Mouse (Mus musculus) hindbrain, embryonic 10.5 days (tissue): ENCODE data around the gene Sec62. TPM values are rescaled to one million over a fixed set of nuclear protein-coding genes. Genes with fewer than 3 reads are reported as not detected.
A peak's percentile ranks its signal among the peaks of the same experiment; 100 is the strongest.

Experiments used
- DNase-seq: peaks from one replicate; pipeline ENCODE4 v3.0.0-alpha.2; 2017; ENCODE audit warnings: low spot score
- H3K27ac ChIP-seq: fragments of 300-500 bp; sonication (generic); 2 replicates; pipeline ENCODE4 v1.5.1; 2016; ENCODE audit warnings: mild to moderate bottlenecking, moderate library complexity
- H3K27me3 ChIP-seq: fragments of 300-500 bp; sonication (generic); 2 replicates; pipeline ENCODE4 v1.6.1; 2016; ENCODE audit warnings: mild to moderate bottlenecking; ENCODE audit not compliant: poor library complexity, insufficient read depth, severe bottlenecking
- H3K36me3 ChIP-seq: fragments of 300-500 bp; sonication (generic); 2 replicates; pipeline ENCODE4 v1.6.1; 2016; ENCODE audit warnings: mild to moderate bottlenecking, moderate library complexity
- H3K4me1 ChIP-seq: fragments of 300-500 bp; sonication (generic); replicated peaks from 2 replicates; pipeline ENCODE4 v1.6.1; 2016; ENCODE audit warnings: mild to moderate bottlenecking
- H3K4me3 ChIP-seq: fragments of 300-500 bp; sonication (generic); 2 replicates; pipeline ENCODE4 v1.5.1; 2016; ENCODE audit warnings: mild to moderate bottlenecking, moderate library complexity
- H3K9me3 ChIP-seq: fragments of 300-500 bp; sonication (generic); 2 replicates; pipeline ENCODE4 v1.6.1; 2016; ENCODE audit warnings: mild to moderate bottlenecking, moderate library complexity
- WGBS: fragments of 180-500 bp; shearing (Covaris S2); methylation state at CpG from one replicate; pipeline ENCODE4 v1.1.7; 2016; 5-methylcytosine and 5-hydroxymethylcytosine counted together
- polyA plus RNA-seq: library from polyadenylated mRNA; unstranded; fragments of >200 nt; fragmentation: Nextera tagmentation; extraction: Ambion mirVana; gene quantifications from 2 replicates; pipeline ENCODE4 v1.2.1, GENCODE M21; 2016

Sec62 gene
- polyA plus RNA-seq, 1 experiment from 2014 or later, result 40.4 TPM

DNA sequence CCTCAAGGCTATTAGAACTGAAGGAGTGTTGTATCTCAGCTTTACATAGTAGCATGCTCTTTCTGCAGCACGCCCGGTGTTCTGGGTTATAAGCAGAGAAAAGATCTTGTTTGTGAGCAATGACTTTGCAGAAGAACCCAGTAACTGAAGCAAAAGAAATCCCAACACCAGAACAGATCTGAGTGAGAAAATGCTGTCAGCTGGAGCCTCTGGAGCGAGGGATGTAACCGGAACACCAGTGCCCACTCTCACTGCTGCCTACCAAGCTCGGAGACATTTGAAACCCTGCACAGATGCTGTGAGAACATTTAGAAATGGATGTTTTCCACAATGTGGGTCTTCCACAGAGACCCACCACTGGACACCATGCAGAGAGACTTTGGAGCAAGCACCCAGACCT is 18.0 kb upstream of the Sec62 start:
- Histone ChIP-seq H3K9me3 (no peaks in the 10 kb centered on the region), H3K4me3 (no peak overlapping the region), H3K27ac (no peak overlapping the region), H3K27me3 (no peaks in the 10 kb centered on the region), H3K4me1 (peaks cover 2% of the 10 kb centered on the region; the same call in 1 of the 2 replicates), H3K36me3 (no peaks in the 10 kb centered on the region)
- WGBS, result 87% methylated on average over 5 of the region's 5 CpGs
- no peak for DNase-seq

DNA sequence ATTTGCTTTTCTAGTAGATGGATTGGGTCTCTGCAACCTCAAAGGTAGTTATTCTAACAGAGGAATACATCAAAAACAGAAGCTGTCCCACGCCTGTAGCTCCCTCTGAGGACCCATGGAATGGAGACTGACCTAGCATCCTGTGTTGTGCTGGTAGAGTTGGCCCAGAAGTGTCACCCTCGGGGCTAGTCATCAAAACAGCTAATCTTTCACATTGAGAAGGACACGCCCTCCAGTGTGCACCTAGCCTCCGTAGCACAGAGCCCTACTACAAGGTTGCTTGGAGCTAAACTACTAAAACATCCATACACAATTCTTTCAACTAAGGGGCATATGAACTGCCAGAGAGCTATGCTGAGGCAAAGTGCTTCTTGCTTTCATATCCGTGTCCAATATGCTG is 14.7 kb upstream of the Sec62 start:
- Histone ChIP-seq H3K9me3 (no peaks in the 10 kb centered on the region), H3K27me3 (no peaks in the 10 kb centered on the region), H3K4me3 (no peak overlapping the region), H3K27ac (no peak overlapping the region), H3K4me1 (no peaks in the 10 kb centered on the region), H3K36me3 (no peaks in the 10 kb centered on the region)
- 79% methylated on average over 5 of the region's 5 CpGs for WGBS
- no peak for DNase-seq

DNA sequence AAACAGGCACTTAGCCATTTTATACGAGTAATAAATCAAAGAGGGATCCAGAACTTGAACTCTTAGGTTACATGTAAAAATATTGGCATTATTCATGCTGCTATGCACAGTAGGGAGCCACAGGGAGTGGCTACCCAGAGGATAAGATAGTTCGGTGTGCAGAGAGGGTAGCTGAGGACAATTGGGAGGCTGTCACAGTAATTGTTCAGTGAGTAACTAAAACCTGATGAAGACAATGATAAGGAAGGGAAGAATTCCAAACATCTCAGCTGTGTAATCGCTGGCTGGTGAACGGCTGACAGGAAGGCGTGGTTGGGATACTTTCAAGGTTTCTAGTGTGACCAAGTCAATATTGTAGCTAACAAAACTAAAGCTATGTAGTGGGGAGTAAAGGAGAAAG is 4.1 kb upstream of the Sec62 start:
- no peak overlapping the region for H3K4me3 ChIP-seq
- peaks cover 10% of the 10 kb centered on the region for H3K4me1 ChIP-seq
- no peaks in the 10 kb centered on the region for H3K27me3 ChIP-seq
- 14% methylated on average over 5 of the region's 5 CpGs for WGBS
- no peak for DNase-seq
- no peaks in the 10 kb centered on the region for H3K36me3 ChIP-seq
- no peak overlapping the region for H3K27ac ChIP-seq
- no peaks in the 10 kb centered on the region for H3K9me3 ChIP-seq

DNA sequence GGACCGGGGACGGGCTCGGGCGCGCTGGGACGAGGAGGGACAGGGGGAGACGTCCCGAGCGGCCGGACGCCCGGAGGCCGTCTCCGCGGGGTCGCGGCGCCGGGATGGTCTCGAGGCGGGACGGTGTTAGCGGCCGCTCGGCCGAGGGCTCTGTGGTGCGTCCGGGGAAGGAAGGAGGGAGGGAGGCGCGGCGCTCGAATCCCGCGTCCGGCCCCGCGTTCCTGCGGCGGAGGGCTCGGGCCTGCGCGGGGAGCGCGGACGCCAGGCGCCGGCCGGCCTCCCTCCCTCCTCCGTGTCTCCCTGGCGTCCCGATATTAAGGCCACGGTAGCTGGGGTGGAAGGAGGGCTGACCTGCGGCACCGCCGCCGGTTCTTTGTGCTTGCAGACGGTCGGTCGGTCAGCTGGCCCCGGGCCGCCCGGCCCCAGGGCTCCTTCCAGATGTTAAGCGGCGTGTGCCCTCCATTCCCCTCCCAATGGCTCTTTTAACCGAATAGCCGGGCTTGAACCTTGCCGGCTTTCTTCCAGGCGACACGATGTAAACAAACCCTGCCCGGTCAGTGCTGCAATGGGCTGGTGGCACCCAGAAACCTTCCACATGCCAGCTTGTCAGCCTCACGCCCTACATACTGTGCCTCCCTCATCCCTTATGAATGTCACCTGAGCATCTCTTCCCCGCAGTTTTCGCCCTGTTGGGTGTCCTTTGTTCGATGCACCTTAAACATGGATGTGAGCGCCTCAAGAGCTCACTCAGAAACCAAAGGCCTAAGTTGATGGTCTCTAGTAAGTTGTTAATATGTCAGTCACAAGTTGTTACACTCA is 937 bp downstream of the Sec62 start:
- peaks cover 21% of the 10 kb centered on the region for H3K4me1 ChIP-seq
- peak overlapping the region; percentile 95 for H3K4me3 ChIP-seq
- H3K27me3 ChIP-seq, result no peaks in the 10 kb centered on the region
- H3K27ac ChIP-seq, result peak overlapping the region; percentile 98
- under 1% methylated on average over 69 of the region's 75 CpGs for WGBS
- no peaks in the 10 kb centered on the region for H3K9me3 ChIP-seq
- no peaks in the 10 kb centered on the region for H3K36me3 ChIP-seq
- no peak for DNase-seq

DNA sequence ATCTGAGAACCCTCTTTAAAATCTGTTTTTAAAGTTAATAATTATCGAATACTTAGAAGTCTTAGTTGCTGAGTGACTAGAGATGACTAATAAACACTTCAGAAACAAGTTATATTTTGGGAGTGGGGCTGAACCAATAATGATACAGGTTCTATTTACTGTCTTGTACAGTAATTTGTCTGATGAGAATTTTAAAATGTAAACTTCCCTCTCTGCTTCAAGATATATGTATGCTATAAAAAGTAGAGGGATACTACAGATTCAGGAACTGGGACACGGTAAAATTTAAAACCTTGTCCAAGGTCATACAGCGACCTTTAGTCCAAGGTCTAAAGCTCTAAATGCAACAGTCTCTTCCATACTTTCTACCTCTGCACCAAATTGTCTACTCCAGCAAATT is 9.5 kb downstream of the Sec62 start:
- WGBS, result 93% methylated on average over 3 of the region's 3 CpGs
- Histone ChIP-seq H3K27ac (no peak overlapping the region), H3K9me3 (no peaks in the 10 kb centered on the region), H3K27me3 (no peaks in the 10 kb centered on the region), H3K4me3 (no peak overlapping the region), H3K36me3 (peaks cover 73% of the 10 kb centered on the region), H3K4me1 (no peaks in the 10 kb centered on the region)
- no peak for DNase-seq

DNA sequence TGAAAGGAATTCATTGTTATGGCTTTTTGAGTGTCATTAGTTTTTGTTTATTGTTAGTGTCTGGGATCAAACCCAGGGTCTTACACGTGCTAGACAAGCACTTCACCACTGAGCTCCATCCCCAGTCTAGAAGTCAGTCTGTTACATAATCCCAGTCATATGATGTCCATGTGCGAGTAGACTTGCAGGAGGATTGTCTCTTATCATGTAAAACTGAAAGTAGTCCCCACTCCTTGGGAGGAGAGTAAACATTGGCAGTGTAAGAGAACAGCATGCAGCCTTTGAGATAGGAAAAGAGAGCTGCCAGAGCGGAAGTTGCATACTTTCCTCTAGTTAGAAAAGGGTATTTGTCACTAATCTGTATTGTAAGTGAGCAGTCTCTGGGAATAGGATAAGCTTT is 20.2 kb downstream of the Sec62 start:
- Histone ChIP-seq H3K36me3 (peaks cover 90% of the 10 kb centered on the region), H3K27me3 (no peaks in the 10 kb centered on the region), H3K4me3 (no peak overlapping the region), H3K9me3 (no peaks in the 10 kb centered on the region), H3K27ac (no peak overlapping the region), H3K4me1 (no peaks in the 10 kb centered on the region)
- 77% methylated on average over 3 of the region's 3 CpGs for WGBS
- DNase-seq, result no peak

DNA sequence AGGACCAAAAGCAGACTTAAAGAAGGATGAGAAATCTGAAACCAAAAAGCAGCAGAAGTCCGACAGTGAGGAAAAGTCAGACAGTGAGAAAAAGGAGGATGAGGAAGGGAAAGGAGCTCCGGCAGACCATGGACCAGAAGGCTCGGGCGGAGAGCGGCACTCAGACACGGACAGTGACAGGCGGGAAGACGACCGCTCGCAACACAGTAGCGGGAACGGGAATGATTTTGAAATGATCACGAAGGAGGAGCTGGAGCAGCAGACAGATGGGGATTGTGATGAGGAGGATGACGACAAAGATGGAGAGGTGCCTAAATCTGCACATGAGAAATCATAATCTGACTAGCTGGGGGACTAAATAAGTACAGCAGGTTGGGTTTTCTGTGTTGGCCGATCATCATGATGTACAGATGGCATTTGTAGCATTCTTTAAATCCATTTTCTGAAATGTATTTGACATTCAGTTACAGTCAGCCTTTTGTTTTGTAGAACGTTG is 26.0 kb downstream of the Sec62 start:
- Histone ChIP-seq H3K27ac (no peak overlapping the region), H3K4me3 (no peak overlapping the region), H3K36me3 (peaks cover 85% of the 10 kb centered on the region), H3K27me3 (no peaks in the 10 kb centered on the region), H3K4me1 (no peaks in the 10 kb centered on the region), H3K9me3 (no peaks in the 10 kb centered on the region)
- no peak for DNase-seq
- 96% methylated on average over 16 of the region's 16 CpGs for WGBS

DNA sequence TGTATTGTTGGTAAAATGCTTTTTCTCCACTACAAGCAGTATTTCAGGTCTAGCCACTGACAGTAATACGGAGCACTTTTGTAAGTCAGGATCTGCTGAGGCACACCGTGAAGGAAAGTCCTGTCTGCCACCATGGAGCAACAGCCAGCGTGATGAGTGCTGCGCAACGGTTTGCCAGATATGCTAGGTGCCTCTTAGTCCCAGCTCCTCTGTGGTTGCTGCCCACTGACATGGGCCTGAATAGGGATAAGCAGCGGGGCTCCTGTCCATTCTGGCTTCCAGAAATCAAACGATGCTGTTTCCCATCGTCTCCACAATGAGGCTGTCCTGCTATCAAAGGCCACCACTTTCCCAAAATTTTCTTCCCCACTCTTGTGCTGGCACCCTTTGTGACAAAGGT is 29.5 kb downstream of the Sec62 start:
- Histone ChIP-seq H3K27ac (no peak overlapping the region), H3K4me1 (no peaks in the 10 kb centered on the region), H3K9me3 (no peaks in the 10 kb centered on the region), H3K36me3 (peaks cover 55% of the 10 kb centered on the region), H3K27me3 (no peaks in the 10 kb centered on the region), H3K4me3 (no peak overlapping the region)
- WGBS, result 93% methylated on average over 8 of the region's 8 CpGs
- DNase-seq, result no peak

DNA sequence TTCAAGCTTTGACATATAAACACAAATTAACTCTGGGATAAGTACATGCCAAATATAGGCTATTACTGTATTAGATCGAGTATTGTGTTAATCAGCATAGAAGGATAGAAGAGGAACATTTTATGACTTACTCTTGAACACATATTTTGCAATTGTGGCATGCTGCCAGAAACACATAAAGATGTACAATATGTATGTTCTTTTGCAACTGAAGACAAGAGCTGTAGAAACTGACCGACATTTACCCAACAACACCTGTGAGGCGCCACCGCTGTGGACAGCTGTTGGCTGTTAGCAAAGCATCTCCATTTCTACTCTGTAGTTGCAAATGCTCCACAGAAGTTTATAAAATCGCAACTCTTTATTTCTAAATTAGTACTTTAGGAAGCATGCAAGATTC is 33.4 kb downstream of the Sec62 start:
- Histone ChIP-seq H3K4me1 (no peaks in the 10 kb centered on the region), H3K27ac (no peak overlapping the region), H3K4me3 (no peak overlapping the region), H3K9me3 (no peaks in the 10 kb centered on the region), H3K27me3 (no peaks in the 10 kb centered on the region), H3K36me3 (peaks cover 16% of the 10 kb centered on the region)
- 93% methylated on average over 5 of the region's 5 CpGs for WGBS
- DNase-seq, result no peak

DNA sequence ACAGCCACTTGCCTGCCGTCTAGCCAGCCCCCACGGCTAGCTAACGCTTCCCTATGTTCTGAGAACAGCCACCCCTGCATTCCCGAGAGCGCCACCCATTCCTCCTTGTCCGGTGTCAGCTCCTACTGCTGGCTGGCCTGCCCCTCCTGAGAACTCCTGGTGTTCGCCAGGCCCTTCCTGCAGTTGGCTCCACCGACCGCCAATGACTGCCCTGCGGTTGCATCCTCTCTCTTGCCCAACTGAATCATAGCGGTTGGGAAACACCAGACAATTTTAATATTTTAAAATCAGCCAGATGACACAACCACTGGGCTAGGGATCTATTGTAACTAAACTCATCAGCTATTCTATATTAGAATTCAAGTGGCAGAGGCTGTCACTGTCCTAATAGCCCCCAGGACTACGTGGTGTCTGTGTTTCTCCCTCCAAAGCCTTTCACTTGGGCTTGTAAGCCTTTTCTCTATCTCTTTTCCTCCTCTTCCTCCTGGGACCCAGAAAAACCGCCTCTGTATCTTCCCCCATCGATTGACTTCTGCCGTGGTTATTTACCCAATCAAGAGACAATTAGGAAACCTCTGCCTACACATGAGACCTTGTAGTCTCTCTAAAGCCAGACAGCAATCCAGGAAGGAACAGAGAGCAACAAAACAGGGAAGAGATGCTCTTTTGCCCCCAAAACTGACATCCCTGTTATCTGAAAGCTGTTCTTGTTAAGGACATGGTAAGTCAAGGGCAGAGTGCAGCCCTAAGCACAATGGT is 39.4 kb downstream of the Sec62 start:
- WGBS, result 80% methylated on average over 15 of the region's 15 CpGs
- Histone ChIP-seq H3K4me1 (no peaks in the 10 kb centered on the region), H3K4me3 (no peak overlapping the region), H3K9me3 (no peaks in the 10 kb centered on the region), H3K36me3 (no peaks in the 10 kb centered on the region), H3K27ac (no peak overlapping the region), H3K27me3 (no peaks in the 10 kb centered on the region)
- DNase-seq, result no peak

DNA sequence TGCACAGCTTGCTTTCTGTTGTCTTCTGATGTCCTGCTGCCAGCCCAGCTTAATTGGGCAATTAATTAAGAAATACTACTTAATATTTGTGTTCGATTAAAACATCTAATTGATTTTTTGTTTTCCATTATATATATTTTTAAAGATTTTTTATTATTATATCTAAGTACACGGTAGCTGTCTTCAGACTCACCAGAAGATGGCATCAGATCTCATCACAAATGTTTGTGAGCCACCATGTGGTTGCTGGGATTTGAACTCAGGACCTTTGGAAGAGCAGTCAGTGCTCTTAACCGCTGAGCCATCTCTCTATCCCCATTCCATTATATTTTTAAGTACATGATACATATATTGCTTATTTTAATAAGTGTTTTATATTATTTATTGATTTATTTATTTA is 40.6 kb downstream of the Sec62 start:
- Histone ChIP-seq H3K36me3 (no peaks in the 10 kb centered on the region), H3K27ac (no peak overlapping the region), H3K27me3 (no peaks in the 10 kb centered on the region), H3K4me3 (no peak overlapping the region), H3K4me1 (no peaks in the 10 kb centered on the region), H3K9me3 (no peaks in the 10 kb centered on the region)
- 90% methylated on average over 3 of the region's 3 CpGs for WGBS
- no peak for DNase-seq

DNA sequence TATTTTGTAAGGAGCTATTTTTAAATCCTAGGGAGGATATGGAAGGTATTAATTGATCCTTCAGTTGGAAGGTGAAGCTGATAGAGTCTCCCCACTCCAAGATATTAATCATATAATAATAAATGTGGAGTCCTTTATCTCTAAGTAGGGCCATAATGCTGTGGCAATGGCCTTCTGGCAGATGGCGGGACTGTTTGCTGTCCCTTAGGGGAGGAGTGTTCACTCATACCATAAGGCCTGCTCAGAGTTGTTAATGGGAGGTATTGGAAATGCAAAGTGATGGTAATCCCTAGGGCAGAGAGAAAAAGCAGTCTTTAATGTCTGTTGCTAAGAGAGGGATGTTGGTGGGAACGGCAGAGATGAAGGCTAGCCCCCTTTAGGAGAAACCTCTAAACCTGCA is 53.1 kb downstream of the Sec62 start:
- Histone ChIP-seq H3K27me3 (no peaks in the 10 kb centered on the region), H3K4me3 (no peak overlapping the region), H3K4me1 (no peaks in the 10 kb centered on the region; the same call in 1 of the 2 replicates), H3K27ac (no peak overlapping the region), H3K36me3 (no peaks in the 10 kb centered on the region), H3K9me3 (no peaks in the 10 kb centered on the region)
- DNase-seq, result no peak
- 71% methylated on average over 2 of the region's 2 CpGs for WGBS

DNA sequence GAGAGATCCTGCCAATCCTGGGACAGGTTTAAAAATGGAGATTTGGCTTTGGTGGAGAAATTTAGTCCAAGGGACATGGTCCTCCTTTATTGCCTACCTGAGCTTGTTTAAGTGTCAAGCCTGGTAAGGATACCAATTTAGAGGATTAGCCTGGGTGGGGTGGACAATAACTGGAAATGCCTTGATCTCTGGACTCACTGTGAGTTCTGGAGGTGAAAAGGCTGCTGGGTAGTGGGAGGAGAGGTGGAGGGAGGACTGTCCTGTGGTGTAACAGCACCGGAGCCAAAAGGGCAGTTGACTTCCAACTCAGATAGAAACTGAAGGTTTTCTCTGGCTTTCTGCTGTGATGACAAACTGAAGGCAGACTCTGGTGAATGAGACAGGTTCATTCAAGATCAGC is 54.7 kb downstream of the Sec62 start:
- Histone ChIP-seq H3K27me3 (peaks cover 3% of the 10 kb centered on the region; the same call in 1 of the 2 replicates), H3K27ac (no peak overlapping the region), H3K9me3 (no peaks in the 10 kb centered on the region), H3K4me1 (no peaks in the 10 kb centered on the region; the same call in 1 of the 2 replicates), H3K4me3 (no peak overlapping the region), H3K36me3 (no peaks in the 10 kb centered on the region)
- WGBS, result 60% methylated on average over 1 of the region's 1 CpGs
- no peak for DNase-seq
